Mouse (Mus musculus) heart, embryonic 16.5 days (tissue): ENCODE measurements at regions not wholly inside any gene's neighbourhood (a gene's known extent, or its start where the extent isn't known, plus 50 kb on each side); places are given as distances from the start of the nearest gene placed in this dataset.

ENCODE experiments used
- ATAC-seq: fragments of 200-750 bp; cut with Nextera tagmentation; replicated peaks from 2 replicates; pipeline ENCODE4 v1.8.0; 2017; ENCODE audit warnings: moderate number of reproducible peaks; ENCODE audit not compliant: insufficient read depth, low FRiP score; ENCODE audit errors: extremely low read depth
- H3K27ac ChIP-seq: fragments of 300-500 bp; sonication (generic); 2 replicates; pipeline ENCODE4 v1.5.1; 2014; ENCODE audit warnings: mild to moderate bottlenecking, low read length, control low read depth, moderate library complexity
- H3K27me3 ChIP-seq: fragments of 300-500 bp; sonication (generic); 2 replicates; pipeline ENCODE4 v1.6.1; 2014; ENCODE audit warnings: low read length, mixed read lengths; ENCODE audit not compliant: control insufficient read depth, insufficient read depth
- H3K36me3 ChIP-seq: fragments of 300-500 bp; sonication (generic); 2 replicates; pipeline ENCODE4 v1.6.1; 2014; ENCODE audit not compliant: control insufficient read depth, insufficient read depth
- H3K4me1 ChIP-seq: fragments of 300-500 bp; sonication (generic); 2 replicates; pipeline ENCODE4 v1.6.1; 2014; ENCODE audit warnings: low read length, mixed read lengths; ENCODE audit not compliant: control insufficient read depth, insufficient read depth
- H3K4me2 ChIP-seq: fragments of 300-500 bp; sonication (generic); 2 replicates; pipeline ENCODE4 v1.6.1; 2014; ENCODE audit warnings: low read depth, mild to moderate bottlenecking, control low read depth, low read length
- H3K4me3 ChIP-seq: fragments of 300-500 bp; sonication (generic); 2 replicates; pipeline ENCODE4 v1.5.1; 2014; ENCODE audit warnings: mild to moderate bottlenecking, control low read depth, low read length
- H3K9ac ChIP-seq: fragments of 300-500 bp; sonication (generic); 2 replicates; pipeline ENCODE4 v1.6.1; 2014; ENCODE audit warnings: low read length, control low read depth
- H3K9me3 ChIP-seq: fragments of 300-500 bp; sonication (generic); replicated peaks from 2 replicates; pipeline ENCODE4 v1.6.1; 2016; ENCODE audit warnings: low read length; ENCODE audit not compliant: control insufficient read depth
- WGBS: fragments of 180-500 bp; shearing (Covaris S2); extraction: QIAGEN DNeasy Blood & Tissue Kit; methylation state at CpG from one replicate; pipeline ENCODE4 v1.1.7; 2014; 5-methylcytosine and 5-hydroxymethylcytosine counted together

GRCm38 (mm10) chr12:106763552-106763951 is 724.9 kb upstream of the 3110018I06Rik start:
- Histone ChIP-seq H3K4me1 (no peaks in the 10 kb centered on the region), H3K36me3 (no peaks in the 10 kb centered on the region), H3K4me3 (no peak overlapping the region), H3K9me3 (no peaks in the 10 kb centered on the region), H3K4me2 (no peak overlapping the region), H3K27ac (no peak overlapping the region), H3K27me3 (no peaks in the 10 kb centered on the region), H3K9ac (no peak overlapping the region)
- no peak for ATAC-seq
- 76% methylated on average over 7 of the region's 7 CpGs for WGBS

GRCm38 (mm10) chr12:106764516-106764915 is 723.9 kb upstream of the 3110018I06Rik start:
- ATAC-seq = no peak
- Histone ChIP-seq H3K4me3 (no peak overlapping the region), H3K4me2 (no peak overlapping the region), H3K9me3 (no peaks in the 10 kb centered on the region), H3K27ac (no peak overlapping the region), H3K9ac (no peak overlapping the region), H3K27me3 (no peaks in the 10 kb centered on the region), H3K4me1 (no peaks in the 10 kb centered on the region), H3K36me3 (no peaks in the 10 kb centered on the region)
- WGBS = 74% methylated on average over 7 of the region's 7 CpGs

- H3K27ac ChIP-seq = no peak overlapping the region
- H3K36me3 ChIP-seq = no peaks in the 10 kb centered on the region
- ATAC-seq = no peak
- no peak overlapping the region for H3K4me3 ChIP-seq
- 65% methylated on average over 4 of the region's 4 CpGs for WGBS
- H3K4me1 ChIP-seq = no peaks in the 10 kb centered on the region
- no peaks in the 10 kb centered on the region for H3K27me3 ChIP-seq
- no peak overlapping the region for H3K4me2 ChIP-seq
- H3K9ac ChIP-seq = no peak overlapping the region
- no peaks in the 10 kb centered on the region for H3K9me3 ChIP-seq
These were observed 714.9 kb upstream of the 3110018I06Rik start for GRCm38 (mm10) chr12:106773536-106773935.

- 80% methylated on average over 7 of the region's 7 CpGs for WGBS
- Histone ChIP-seq H3K36me3 (no peaks in the 10 kb centered on the region), H3K27me3 (no peaks in the 10 kb centered on the region), H3K4me2 (no peak overlapping the region), H3K4me3 (no peak overlapping the region), H3K9ac (no peak overlapping the region), H3K9me3 (0 out of 2 replicates have a peak, but pooled peaks cover 2% of the 10 kb centered on the region), H3K27ac (no peak overlapping the region), H3K4me1 (no peaks in the 10 kb centered on the region)
- ATAC-seq = no peak
These were observed 691.8 kb upstream of the 3110018I06Rik start for GRCm38 (mm10) chr12:106796596-106796995.

- no peak overlapping the region for H3K4me2 ChIP-seq
- no peak overlapping the region for H3K27ac ChIP-seq
- no peak overlapping the region for H3K9ac ChIP-seq
- 75% methylated on average over 6 of the region's 6 CpGs for WGBS
- ATAC-seq = no peak
- no peaks in the 10 kb centered on the region for H3K27me3 ChIP-seq
- no peaks in the 10 kb centered on the region for H3K4me1 ChIP-seq
- no peak overlapping the region for H3K4me3 ChIP-seq
- H3K9me3 ChIP-seq = no peaks in the 10 kb centered on the region; the same call in 1 of the 2 replicates
- H3K36me3 ChIP-seq = no peaks in the 10 kb centered on the region
These were observed 668.7 kb upstream of the 3110018I06Rik start for GRCm38 (mm10) chr12:106819736-106820135.

GRCm38 (mm10) chr12:106822311-106822710 is 666.1 kb upstream of the 3110018I06Rik start:
- Histone ChIP-seq H3K9me3 (no peaks in the 10 kb centered on the region; the same call in 1 of the 2 replicates), H3K36me3 (no peaks in the 10 kb centered on the region), H3K27ac (no peak overlapping the region), H3K9ac (no peak overlapping the region), H3K27me3 (no peaks in the 10 kb centered on the region), H3K4me2 (no peak overlapping the region), H3K4me1 (no peaks in the 10 kb centered on the region), H3K4me3 (no peak overlapping the region)
- no peak for ATAC-seq
- 83% methylated on average over 4 of the region's 4 CpGs for WGBS

DNA sequence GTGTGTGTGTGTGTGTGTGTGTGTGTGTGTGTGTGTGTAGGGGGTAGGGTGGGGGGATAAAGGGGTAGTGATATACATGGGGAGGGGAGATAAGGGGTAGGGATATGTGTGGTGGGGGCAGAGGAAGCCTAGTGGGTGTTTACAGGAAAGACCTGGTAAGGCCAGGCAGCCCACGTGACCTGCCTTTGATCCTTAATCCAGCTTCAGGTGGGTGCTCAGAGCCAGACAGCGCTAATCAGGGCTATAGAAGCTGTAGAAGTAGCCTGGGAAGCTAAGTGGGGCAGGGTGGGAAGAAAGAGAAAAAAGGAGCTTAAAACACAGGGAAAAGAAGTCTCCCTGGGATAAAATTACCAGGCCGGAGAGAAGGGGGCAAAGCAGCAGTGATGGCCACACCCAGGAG is 659.9 kb upstream of the 3110018I06Rik start:
- 20% methylated on average over 3 of the region's 3 CpGs for WGBS
- ATAC-seq = no peak
- no peak overlapping the region for H3K4me2 ChIP-seq

GRCm38 (mm10) chr12:106829323-106829722 is 659.1 kb upstream of the 3110018I06Rik start:
- ATAC-seq = no peak
- no peak overlapping the region for H3K4me2 ChIP-seq
- no peaks in the 10 kb centered on the region for H3K27me3 ChIP-seq
- H3K9ac ChIP-seq = no peak overlapping the region
- H3K4me3 ChIP-seq = no peak overlapping the region
- peaks cover 2% of the 10 kb centered on the region; the same call in 1 of the 2 replicates for H3K4me1 ChIP-seq
- 21% methylated on average over 9 of the region's 9 CpGs for WGBS
- H3K27ac ChIP-seq = no peak overlapping the region
- no peaks in the 10 kb centered on the region for H3K36me3 ChIP-seq
- H3K9me3 ChIP-seq = no peaks in the 10 kb centered on the region

More for the DNA sequence above, 659.9 kb upstream of the 3110018I06Rik start:
- Histone ChIP-seq H3K4me1 (peaks cover 2% of the 10 kb centered on the region; the same call in 1 of the 2 replicates), H3K27ac (no peak overlapping the region), H3K9ac (no peak overlapping the region), H3K4me3 (no peak overlapping the region), H3K27me3 (no peaks in the 10 kb centered on the region), H3K36me3 (no peaks in the 10 kb centered on the region), H3K9me3 (no peaks in the 10 kb centered on the region; the same call in 1 of the 2 replicates)

- Histone ChIP-seq H3K27me3 (no peaks in the 10 kb centered on the region), H3K9me3 (no peaks in the 10 kb centered on the region; the same call in 1 of the 2 replicates), H3K4me1 (no peaks in the 10 kb centered on the region), H3K27ac (no peak overlapping the region), H3K9ac (no peak overlapping the region), H3K36me3 (no peaks in the 10 kb centered on the region), H3K4me2 (no peak overlapping the region), H3K4me3 (no peak overlapping the region)
- ATAC-seq = no peak
- WGBS = 68% methylated on average over 3 of the region's 3 CpGs
These were observed 653.2 kb upstream of the 3110018I06Rik start for GRCm38 (mm10) chr12:106835241-106835640.
